Mouse (Mus musculus): Measurements from ENCODE around the gene Cemip. TPM values are rescaled to one million over a fixed set of nuclear protein-coding genes. Genes with fewer than 3 reads are reported as not detected.
A peak's percentile ranks its signal among the peaks of the same experiment; 100 is the strongest.
"Not testable (repeated sequence)": the region's sequence is repeated elsewhere in the genome, so short reads cannot be mapped to it uniquely, and the experiment has no call there.

Cemip gene
- total RNA-seq (2022): under 1 TPM in 2 of 4 experiments, not detected in 2; 0.05 to 0.09 TPM

GRCm38 (mm10) chr7:84086039-84086829 is at the start of gene Cemip:
Gene Cemip (minus strand): TSS chr7:84086502.
- peak; percentile 36 for DNase-seq (ENCODE audit: low spot score)

- DNase-seq (ENCODE audit: low spot score): peak; percentile 41
Observed at GRCm38 (mm10) chr7:84132704-84133103, 46.4 kb upstream of the Cemip start.

GRCm38 (mm10) chr7:84131736-84132135 is 45.4 kb upstream of the Cemip start:
- DNase-seq (ENCODE audit: low spot score): no peak

GRCm38 (mm10) chr7:84128661-84129060 is 42.4 kb upstream of the Cemip start:
- peak; percentile 72 for DNase-seq (ENCODE audit: low spot score)

- DNase-seq (ENCODE audit: low spot score): no peak
Observed at GRCm38 (mm10) chr7:84125730-84126129, 39.4 kb upstream of the Cemip start.

- DNase-seq (ENCODE audit: low spot score): not testable (repeated sequence)
Observed at GRCm38 (mm10) chr7:84123651-84124050, 37.3 kb upstream of the Cemip start.

- no peak for DNase-seq (ENCODE audit: low spot score)
Observed at GRCm38 (mm10) chr7:84121778-84122177, 35.5 kb upstream of the Cemip start.

- DNase-seq (ENCODE audit: low spot score): no peak
Observed at GRCm38 (mm10) chr7:84120142-84120760, 33.9 kb upstream of the Cemip start.

GRCm38 (mm10) chr7:84119216-84120105 is 33.2 kb upstream of the Cemip start:
- DNase-seq (ENCODE audit: low spot score): no peak

- DNase-seq (ENCODE audit: low spot score): peak; percentile 41
Observed at GRCm38 (mm10) chr7:84117543-84118122, 31.3 kb upstream of the Cemip start.

GRCm38 (mm10) chr7:84116621-84117542 is 30.6 kb upstream of the Cemip start:
- peak; percentile 40 for DNase-seq (ENCODE audit: low spot score)

- no peak for DNase-seq (ENCODE audit: low spot score)
Observed at GRCm38 (mm10) chr7:84115385-84115784, 29.1 kb upstream of the Cemip start.

- DNase-seq (ENCODE audit: low spot score): no peak
Observed at GRCm38 (mm10) chr7:84114775-84115174, 28.5 kb upstream of the Cemip start.

GRCm38 (mm10) chr7:84113035-84113390 is 26.7 kb upstream of the Cemip start:
- DNase-seq (ENCODE audit: low spot score): no peak

- no peak for DNase-seq (ENCODE audit: low spot score)
Observed at GRCm38 (mm10) chr7:84112351-84113034, 26.2 kb upstream of the Cemip start.

GRCm38 (mm10) chr7:84111716-84112350 is 25.5 kb upstream of the Cemip start:
- no peak for DNase-seq (ENCODE audit: low spot score)

GRCm38 (mm10) chr7:84106942-84107341 is 20.6 kb upstream of the Cemip start:
- no peak for DNase-seq (ENCODE audit: low spot score)

GRCm38 (mm10) chr7:84102589-84102988 is 16.3 kb upstream of the Cemip start:
- no peak for DNase-seq (ENCODE audit: low spot score)

GRCm38 (mm10) chr7:84100672-84101071 is 14.4 kb upstream of the Cemip start:
- no peak for DNase-seq (ENCODE audit: low spot score)

GRCm38 (mm10) chr7:84098098-84098497 is 11.8 kb upstream of the Cemip start:
- no peak for DNase-seq (ENCODE audit: low spot score)
